Mouse (Mus musculus) megakaryocyte, embryonic 14.5 days (primary cell): ENCODE data around the gene Psmb11.

Experiments used
- FLI1 ChIP-seq: IDR thresholded peaks from 2 replicates; pipeline ENCODE4 v1.6.1; 2012; ENCODE audit warnings: low read length, inconsistent platforms, mixed read lengths
- GATA1 ChIP-seq: IDR thresholded peaks from 3 replicates; pipeline ENCODE4 v1.6.1; 2012; ENCODE audit warnings: mixed read lengths, low read length, inconsistent platforms, borderline replicate concordance

DNA sequence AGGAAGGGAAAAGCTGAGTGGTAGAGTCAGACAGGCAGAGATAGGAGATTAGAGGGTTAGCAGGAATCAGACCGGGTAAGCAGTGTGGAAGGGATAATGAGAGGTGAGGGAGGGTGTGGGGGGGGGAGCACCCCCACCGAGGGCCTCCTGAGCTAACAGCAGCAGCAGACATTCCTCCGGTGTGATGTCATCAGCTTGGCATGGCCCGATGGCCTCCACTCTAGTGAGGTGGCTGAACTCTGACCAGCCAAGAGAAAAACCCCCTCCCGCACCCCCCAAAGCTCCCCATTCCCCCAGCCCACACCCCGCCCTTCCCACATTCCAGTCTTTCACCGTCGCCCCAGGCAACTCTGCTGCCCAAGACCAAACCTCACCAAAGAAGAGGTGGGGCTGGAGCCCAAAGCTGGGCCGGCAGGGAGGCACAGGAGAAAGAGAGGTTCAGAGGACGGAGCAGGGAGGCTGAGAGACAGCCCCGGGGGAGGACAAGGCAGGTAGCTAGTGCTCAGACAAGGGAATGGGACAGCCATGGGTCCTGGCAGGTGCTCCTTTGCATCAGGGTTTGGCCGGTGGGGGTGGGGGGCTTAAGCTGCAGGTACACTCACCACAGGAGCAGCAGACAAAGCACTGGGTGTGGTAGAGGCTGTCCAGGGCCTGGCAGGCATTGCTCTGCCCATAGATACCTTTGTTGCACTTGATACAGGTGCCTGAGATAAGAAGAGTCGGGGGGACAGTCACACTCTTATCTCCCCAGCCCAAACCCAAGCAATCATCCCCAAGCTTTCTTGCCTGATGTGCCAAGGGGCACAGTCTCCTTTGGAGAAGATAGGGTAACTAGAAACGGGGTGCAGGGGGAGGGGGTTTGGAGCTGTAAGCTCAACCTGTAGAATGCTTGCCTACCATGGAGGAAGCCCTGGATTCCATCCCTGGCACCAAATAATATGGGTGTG is 48.2 kb upstream of the Psmb11 start:
- TF ChIP-seq GATA1 (no peak), FLI1 (no peak)
